In the genomic region with DNA sequence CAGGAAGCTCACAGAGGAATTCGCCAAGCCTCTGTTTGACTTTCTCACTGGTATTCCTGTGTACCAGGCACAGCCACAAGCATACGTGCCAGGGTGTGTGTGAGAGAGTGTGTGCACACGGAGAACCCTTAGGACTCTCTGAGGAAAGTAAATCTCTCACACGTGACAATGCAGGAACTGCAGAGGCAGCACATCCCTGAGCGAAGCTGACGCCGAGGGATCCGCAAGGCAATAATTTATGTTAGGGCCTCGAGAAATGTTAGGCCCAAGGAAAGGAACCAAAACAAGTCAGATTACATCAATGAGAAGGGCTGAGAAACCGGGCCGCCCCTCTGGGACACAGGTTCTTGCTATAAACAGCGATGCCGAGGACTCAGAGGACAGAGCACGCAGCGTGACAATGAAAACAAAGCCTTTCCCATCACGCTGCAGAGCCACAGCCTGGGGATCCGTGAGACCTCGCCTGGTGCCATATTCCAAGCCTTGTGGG, we compare ENCODE assay signal across 8 mouse cellular contexts.
A peak's percentile ranks its signal among the peaks of the same experiment; 100 is the strongest.
DNase-seq lines count a peak whose midpoint lies in the region; ATAC-seq and TF ChIP-seq lines count a peak whose summit lies in the region.
"Had no signal": no experiment of that assay in that cellular context is flagged by ENCODE, and none has a peak within 500 bp of the region (broad histone marks: within the 10 kb centered on the region; RNA-seq: fewer than 3 reads in every experiment).

No protein-coding gene starts in this region.

- no peaks in the 10 kb centered on the region for H3K9me3 ChIP-seq in hindbrain, embryonic 10.5 days
- H3K9me3 ChIP-seq in lung, postnatal 0 days (ENCODE audit: low read length): no peaks in the 10 kb centered on the region

- WGBS in hindbrain, embryonic 10.5 days: 48% methylated on average over 18 of the region's 18 CpGs
- WGBS in lung, postnatal 0 days: 44% methylated on average over 18 of the region's 18 CpGs

- TF ChIP-seq EP300 in lung, postnatal 0 days (IDR thresholded peaks at IDR 0.05): no peak; the same call in 1 of the 2 replicates

- no peak for TF ChIP-seq CTCF in left cerebral cortex, adult 2 months (IDR thresholded peaks at IDR 0.05)
- no peak for TF ChIP-seq CTCF in lung, postnatal 0 days (IDR thresholded peaks at IDR 0.05)

- peak overlapping the region; percentile 59 for H3K27ac ChIP-seq in left cerebral cortex, adult 2 months
- peak overlapping the region; percentile 82 for H3K27ac ChIP-seq in hindbrain, embryonic 10.5 days
- no peak overlapping the region for H3K27ac ChIP-seq in lung, postnatal 0 days (ENCODE audit: low read length)

- no peak overlapping the region for H3K9ac ChIP-seq in lung, postnatal 0 days (replicated peaks; ENCODE audit: low read depth)

- no peaks in the 10 kb centered on the region for H3K36me3 ChIP-seq in hindbrain, embryonic 10.5 days
- H3K36me3 ChIP-seq in lung, postnatal 0 days (ENCODE audit: insufficient read depth, low read length): no peaks in the 10 kb centered on the region

- peaks cover 24% of the 10 kb centered on the region for H3K4me1 ChIP-seq in hindbrain, embryonic 10.5 days (replicated peaks)
- no peaks in the 10 kb centered on the region for H3K4me1 ChIP-seq in lung, postnatal 0 days (ENCODE audit: insufficient read depth, low read depth, low read length)

- H3K4me3 ChIP-seq in left cerebral cortex, adult 2 months: no peak overlapping the region
- H3K4me3 ChIP-seq in hindbrain, embryonic 10.5 days: no peak overlapping the region
- no peak overlapping the region for H3K4me3 ChIP-seq in lung, postnatal 0 days (ENCODE audit: low read depth, low read length)

- intact Hi-C loops in left cerebral cortex, adult 2 months (cut with DNase I): no loop called here

- no peak overlapping the region for H3K4me2 ChIP-seq in lung, postnatal 0 days (replicated peaks; ENCODE audit: low read depth, low read length)

- peak; percentile 85 for ATAC-seq in lung, postnatal 0 days

- no peak for DNase-seq in left cerebral cortex, adult 2 months (ENCODE audit: extremely low spot score in 1 of 2, low spot score in 2 of 2)
- DNase-seq in left cerebral cortex, adult 11 months (ENCODE audit: low spot score): no peak
- DNase-seq in hindbrain, embryonic 10.5 days (ENCODE audit: low spot score): no peak
- DNase-seq in lung, postnatal 0 days (ENCODE audit: low spot score): peak; percentile 68
- DNase-seq in skeletal muscle tissue, adult 2 months (ENCODE audit: low read depth, low spot score): peak; percentile 36
- DNase-seq in adipocyte (ENCODE audit: low spot score): no peak
- no peak for DNase-seq in layer of hippocampus, adult 18-20 months (ENCODE audit: low spot score in 2 of 2)
- DNase-seq: thymus, adult 18-20 months had no signal

- no peaks in the 10 kb centered on the region for H3K27me3 ChIP-seq in hindbrain, embryonic 10.5 days (ENCODE audit: insufficient read depth, poor library complexity, severe bottlenecking)
- no peaks in the 10 kb centered on the region for H3K27me3 ChIP-seq in lung, postnatal 0 days (replicated peaks; ENCODE audit: insufficient read depth, low read length)

Comparison
In these comparisons a context has a peak if more than half of its experiments do, and no peak if none do; other contexts are left out.
1. DNase-seq: peak in lung, postnatal 0 days (single experiment) and skeletal muscle tissue, adult 2 months (single experiment); none in left cerebral cortex, adult 2 months (0 of 2), left cerebral cortex, adult 11 months (single experiment), hindbrain, embryonic 10.5 days (single experiment), adipocyte (single experiment) and layer of hippocampus, adult 18-20 months (0 of 2).